Mouse (Mus musculus) liver, embryonic 15.5 days (tissue): ENCODE data around the gene Pcsk4. TPM values are rescaled to one million over a fixed set of nuclear protein-coding genes. Genes with fewer than 3 reads are reported as not detected.

Experiments used
- ATAC-seq: fragments of 200-750 bp; cut with Nextera tagmentation; 2 replicates; pipeline ENCODE4 v1.8.0; 2017; ENCODE audit warnings: moderate number of reproducible peaks, mild to moderate bottlenecking, moderate library complexity; ENCODE audit not compliant: insufficient read depth
- H3K27ac ChIP-seq: fragments of 300-500 bp; sonication (generic); replicated peaks from 2 replicates; pipeline ENCODE4 v1.5.1; 2015; ENCODE audit warnings: mild to moderate bottlenecking, inconsistent platforms
- H3K27me3 ChIP-seq: fragments of 300-500 bp; sonication (generic); 2 replicates; pipeline ENCODE4 v1.6.1; 2015; ENCODE audit warnings: mild to moderate bottlenecking, inconsistent platforms
- H3K36me3 ChIP-seq: fragments of 300-500 bp; sonication (generic); replicated peaks from 2 replicates; pipeline ENCODE4 v1.6.1; 2015; ENCODE audit warnings: moderate library complexity, mild to moderate bottlenecking, inconsistent platforms
- H3K4me1 ChIP-seq: fragments of 300-500 bp; sonication (generic); replicated peaks from 2 replicates; pipeline ENCODE4 v1.6.1; 2015; ENCODE audit warnings: inconsistent platforms
- H3K4me2 ChIP-seq: fragments of 300-500 bp; sonication (generic); 2 replicates; pipeline ENCODE4 v1.6.1; 2015; ENCODE audit warnings: moderate library complexity, mild to moderate bottlenecking, inconsistent platforms
- H3K4me3 ChIP-seq: fragments of 300-500 bp; sonication (generic); replicated peaks from 2 replicates; pipeline ENCODE4 v1.5.1; 2015; ENCODE audit warnings: mild to moderate bottlenecking, inconsistent platforms
- H3K9ac ChIP-seq: fragments of 300-500 bp; sonication (generic); 2 replicates; pipeline ENCODE4 v1.6.1; 2015; ENCODE audit warnings: moderate library complexity, mild to moderate bottlenecking, inconsistent platforms
- H3K9me3 ChIP-seq: fragments of 300-500 bp; sonication (generic); replicated peaks from 2 replicates; pipeline ENCODE4 v1.6.1; 2016; ENCODE audit warnings: inconsistent platforms
- WGBS: fragments of 180-500 bp; shearing (Covaris S2); methylation state at CpG from one replicate; pipeline ENCODE4 v1.1.7; 2015; ENCODE audit warnings: mixed read lengths; ENCODE audit not compliant: insufficient replicate concordance; 5-methylcytosine and 5-hydroxymethylcytosine counted together
- polyA plus RNA-seq: library from polyadenylated mRNA; unstranded; fragments of >200 nt; fragmentation: Nextera tagmentation; extraction: Ambion mirVana; gene quantifications from 2 replicates; pipeline ENCODE4 v1.2.1, GENCODE M21; 2015

The Pcsk4 gene
- 3.9 and 4.1 TPM in 2 replicates for polyA plus RNA-seq

DNA sequence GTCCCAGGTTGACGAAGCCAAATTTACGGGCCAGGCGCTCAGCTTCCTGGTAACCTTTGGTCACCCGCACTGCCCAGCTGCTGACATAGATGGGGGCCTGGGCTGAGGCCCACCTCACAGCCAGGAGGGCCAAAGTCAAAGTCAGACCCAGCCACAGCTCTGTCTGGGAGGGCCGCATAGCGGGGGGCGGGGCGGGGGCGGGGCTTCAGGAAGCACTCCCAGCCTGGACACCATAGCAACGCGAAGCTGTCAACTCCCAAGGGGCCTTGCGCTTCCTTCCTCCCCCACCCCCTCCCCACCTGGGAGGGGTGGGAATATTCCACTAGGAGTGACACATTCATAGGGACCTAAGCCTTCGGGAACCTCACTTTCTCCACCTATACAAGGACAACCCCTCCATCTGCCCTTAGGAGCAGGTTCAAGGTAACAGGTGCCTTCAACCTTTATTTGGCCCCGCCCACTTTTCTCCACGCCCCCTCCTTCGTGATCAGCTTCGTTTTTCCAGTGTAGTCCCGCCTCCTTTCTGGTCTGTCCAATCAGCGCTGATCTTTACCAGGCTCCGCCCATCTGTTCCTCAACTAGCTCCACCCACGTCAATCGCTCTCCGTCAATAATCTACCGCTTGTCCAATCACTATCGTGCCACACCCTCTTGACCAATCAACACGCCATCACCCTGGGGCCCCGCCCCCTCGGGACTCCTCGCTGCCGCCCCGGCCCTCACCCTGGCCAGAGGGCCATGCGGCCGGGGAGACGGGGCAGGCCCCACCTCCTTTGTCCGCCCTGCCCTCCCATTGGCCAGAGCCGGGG, at the start of gene Pcsk4, which contains the start of gene Reep6:
Pcsk4 (minus strand) TSS at position 226 of the 809 bp plus-strand sequence.
Reep6 (plus strand) TSS at position 681 of the 809 bp plus-strand sequence.
- peak; percentile 80 for ATAC-seq
- Histone ChIP-seq H3K4me1 (peaks cover 77% of the 10 kb centered on the region), H3K27ac (peak within 1 kb of the TSS; percentile 94), H3K4me3 (peak within 1 kb of the TSS; percentile 68), H3K36me3 (peaks cover 11% of the 10 kb centered on the region), H3K9ac (peak within 1 kb of the TSS; percentile 65), H3K9me3 (no peaks in the 10 kb centered on the region), H3K27me3 (no peaks in the 10 kb centered on the region), H3K4me2 (peak within 1 kb of the TSS; percentile 96)
- 4% methylated on average over 36 of the region's 36 CpGs for WGBS

DNA sequence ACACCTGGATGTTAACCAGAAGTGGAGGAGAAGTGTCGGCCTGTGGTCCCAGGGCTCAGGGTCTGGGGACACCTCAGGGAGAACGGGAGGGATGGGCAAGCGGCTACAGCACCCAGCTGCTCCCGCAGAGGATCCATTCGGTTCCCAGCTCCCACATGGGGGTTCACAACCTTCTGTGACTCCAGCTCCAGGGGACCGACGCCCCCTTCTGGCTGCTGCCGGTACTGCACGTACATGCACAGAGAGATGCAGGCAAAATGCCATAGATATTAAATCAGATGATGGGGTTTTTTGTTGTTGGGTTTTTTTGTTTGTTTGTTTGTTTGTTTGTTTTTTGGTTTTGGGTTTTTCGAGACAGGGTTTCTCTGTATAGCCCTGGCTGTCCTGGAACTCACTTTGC, 48.4 kb upstream of the Pcsk4 start:
- H3K27ac ChIP-seq, result no peak overlapping the region
- no peak for ATAC-seq
- WGBS, result 46% methylated on average over 10 of the region's 10 CpGs
- peaks cover 7% of the 10 kb centered on the region for H3K27me3 ChIP-seq
- H3K36me3 ChIP-seq, result peaks cover 21% of the 10 kb centered on the region
- no peak overlapping the region for H3K9ac ChIP-seq
- no peak overlapping the region for H3K4me2 ChIP-seq
- H3K9me3 ChIP-seq, result no peaks in the 10 kb centered on the region
- H3K4me3 ChIP-seq, result no peak overlapping the region
- peaks cover 4% of the 10 kb centered on the region; the same call in 1 of the 2 replicates for H3K4me1 ChIP-seq

DNA sequence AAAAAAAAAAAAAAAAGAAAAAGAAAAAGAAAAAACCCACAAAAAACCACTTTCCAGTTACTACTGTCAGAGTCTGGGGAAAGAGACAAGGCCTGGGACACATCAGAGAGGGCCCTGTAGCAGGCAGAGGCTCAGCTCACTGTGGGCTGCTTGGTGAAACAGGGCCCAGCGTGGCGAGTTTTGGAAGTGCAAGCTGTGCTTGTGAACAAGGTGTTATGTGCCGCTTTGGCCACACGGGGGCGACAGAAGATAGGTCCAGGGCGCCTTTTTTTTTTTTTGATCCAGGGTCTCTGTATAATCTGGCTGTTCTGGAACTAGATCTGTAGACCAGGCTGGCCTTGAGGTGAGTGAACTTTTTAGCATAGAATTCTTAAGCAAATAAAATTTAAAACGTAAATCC, 46.9 kb upstream of the Pcsk4 start:
- WGBS, result 2% methylated on average over 7 of the region's 7 CpGs
- H3K4me2 ChIP-seq, result no peak overlapping the region
- H3K9me3 ChIP-seq, result no peaks in the 10 kb centered on the region
- peaks cover 6% of the 10 kb centered on the region; the same call in 1 of the 2 replicates for H3K36me3 ChIP-seq
- no peak overlapping the region for H3K27ac ChIP-seq
- peak; percentile 36; the same call in 1 of the 2 replicates for ATAC-seq
- peaks cover 10% of the 10 kb centered on the region; the same call in 1 of the 2 replicates for H3K4me1 ChIP-seq
- H3K27me3 ChIP-seq, result peaks cover 20% of the 10 kb centered on the region
- H3K9ac ChIP-seq, result no peak overlapping the region
- H3K4me3 ChIP-seq, result no peak overlapping the region

DNA sequence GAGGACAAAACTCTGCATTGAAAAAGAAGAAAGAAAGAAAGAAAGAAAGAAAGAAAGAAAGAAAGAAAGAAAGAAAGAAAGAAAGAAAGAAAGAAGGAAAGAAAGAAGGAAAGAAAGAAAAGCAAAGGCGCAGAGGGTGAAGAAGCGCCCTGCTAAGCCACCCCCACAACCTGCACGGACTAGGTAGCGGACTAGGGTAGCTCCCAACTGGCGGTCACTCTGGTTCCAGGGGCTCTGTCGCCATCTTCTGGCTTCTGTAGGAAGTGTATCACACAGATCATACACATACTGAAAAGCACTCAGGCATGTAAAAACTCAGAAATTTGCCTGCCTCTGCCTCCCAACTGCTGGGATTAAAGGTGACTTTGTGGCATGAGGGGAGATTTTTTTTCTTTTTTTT, 44.8 kb upstream of the Pcsk4 start:
- no peak overlapping the region for H3K4me2 ChIP-seq
- no peak overlapping the region for H3K27ac ChIP-seq
- WGBS, result 17% methylated on average over 6 of the region's 6 CpGs
- no peak overlapping the region for H3K4me3 ChIP-seq
- peaks cover 10% of the 10 kb centered on the region; the same call in 1 of the 2 replicates for H3K4me1 ChIP-seq
- no peaks in the 10 kb centered on the region for H3K9me3 ChIP-seq
- no peak for ATAC-seq
- no peaks in the 10 kb centered on the region for H3K36me3 ChIP-seq
- peaks cover 33% of the 10 kb centered on the region for H3K27me3 ChIP-seq
- H3K9ac ChIP-seq, result no peak overlapping the region

DNA sequence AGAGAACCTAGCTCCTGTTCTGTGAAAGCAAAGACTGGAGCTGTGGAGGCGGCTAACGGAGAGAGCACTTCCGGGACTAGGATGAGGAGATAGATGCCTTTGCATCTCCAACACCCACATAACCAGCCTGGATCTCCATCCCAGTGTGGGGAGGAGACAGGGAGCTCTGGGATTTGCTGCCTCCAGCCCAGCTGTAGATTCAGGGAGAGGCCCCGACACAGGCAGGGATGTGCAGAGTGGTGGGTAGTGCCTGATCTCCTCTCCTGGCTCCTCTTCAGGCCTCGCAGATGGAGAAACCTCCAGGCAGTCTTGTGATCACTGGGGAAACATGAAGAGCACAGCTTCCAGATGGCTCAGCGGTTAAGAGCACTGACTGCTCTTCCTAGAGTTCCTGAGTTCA, 43.4 kb upstream of the Pcsk4 start:
- Histone ChIP-seq H3K9me3 (no peaks in the 10 kb centered on the region), H3K4me1 (peaks cover 6% of the 10 kb centered on the region; the same call in 1 of the 2 replicates), H3K9ac (no peak overlapping the region), H3K27me3 (peaks cover 36% of the 10 kb centered on the region), H3K4me2 (no peak overlapping the region), H3K27ac (no peak overlapping the region), H3K36me3 (no peaks in the 10 kb centered on the region), H3K4me3 (no peak overlapping the region)
- no peak for ATAC-seq
- 75% methylated on average over 6 of the region's 6 CpGs for WGBS

DNA sequence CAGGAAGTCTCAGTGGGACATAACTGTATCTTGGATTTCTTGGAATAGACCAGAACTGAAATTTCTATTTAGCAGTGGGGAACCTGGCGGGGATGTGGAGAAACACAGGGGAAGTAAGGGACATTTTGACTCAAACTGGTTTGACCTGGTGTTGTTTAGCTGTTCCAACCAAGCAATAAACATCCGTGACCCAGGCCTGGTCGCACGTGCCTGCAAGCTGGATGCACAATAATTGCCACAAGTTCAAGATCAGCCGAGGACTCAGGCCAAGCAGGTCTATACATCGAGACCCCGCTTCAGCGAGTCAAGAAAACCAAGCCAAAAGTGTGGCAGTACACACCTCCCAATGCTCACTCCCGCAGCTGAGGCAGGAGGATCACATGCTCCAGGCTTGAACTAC, 42.7 kb upstream of the Pcsk4 start:
- Histone ChIP-seq H3K27ac (no peak overlapping the region), H3K27me3 (peaks cover 44% of the 10 kb centered on the region), H3K36me3 (no peaks in the 10 kb centered on the region), H3K9ac (no peak overlapping the region), H3K4me2 (no peak overlapping the region), H3K9me3 (no peaks in the 10 kb centered on the region), H3K4me1 (peaks cover 6% of the 10 kb centered on the region; the same call in 1 of the 2 replicates), H3K4me3 (no peak overlapping the region)
- ATAC-seq, result no peak
- WGBS, result 49% methylated on average over 9 of the region's 9 CpGs

DNA sequence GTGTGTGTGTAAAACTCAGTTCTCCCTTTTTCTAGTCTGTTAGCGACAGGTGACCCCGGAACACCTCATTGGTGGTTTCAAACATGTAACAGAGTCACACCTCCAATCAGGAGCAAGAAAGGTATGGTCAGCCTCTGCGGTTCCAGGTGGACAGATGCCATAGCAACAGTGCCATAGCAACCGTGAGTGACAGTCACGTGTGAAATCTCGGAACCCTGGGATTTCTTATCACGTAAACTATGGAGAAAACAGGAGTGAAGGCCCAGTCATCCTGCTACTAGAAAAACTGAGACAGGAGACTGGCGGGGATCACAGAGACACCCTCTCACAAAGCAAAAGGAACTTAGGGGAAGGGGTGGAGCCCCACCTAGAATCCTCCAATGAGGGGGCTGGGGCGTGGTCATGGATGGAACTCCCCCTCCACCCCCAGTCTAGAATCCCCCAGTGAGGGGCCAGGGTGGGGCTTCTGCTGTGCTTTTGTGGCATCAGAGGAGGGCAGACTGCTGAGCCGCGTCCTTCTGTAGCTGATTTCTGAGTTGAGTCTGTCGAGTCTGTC, 42.2 kb upstream of the Pcsk4 start:
- ATAC-seq, result no peak
- Histone ChIP-seq H3K27me3 (peaks cover 48% of the 10 kb centered on the region), H3K4me1 (peaks cover 6% of the 10 kb centered on the region; the same call in 1 of the 2 replicates), H3K4me2 (no peak overlapping the region), H3K9ac (no peak overlapping the region), H3K9me3 (no peaks in the 10 kb centered on the region), H3K4me3 (no peak overlapping the region), H3K27ac (no peak overlapping the region), H3K36me3 (no peaks in the 10 kb centered on the region)
- WGBS, result 7% methylated on average over 12 of the region's 12 CpGs

DNA sequence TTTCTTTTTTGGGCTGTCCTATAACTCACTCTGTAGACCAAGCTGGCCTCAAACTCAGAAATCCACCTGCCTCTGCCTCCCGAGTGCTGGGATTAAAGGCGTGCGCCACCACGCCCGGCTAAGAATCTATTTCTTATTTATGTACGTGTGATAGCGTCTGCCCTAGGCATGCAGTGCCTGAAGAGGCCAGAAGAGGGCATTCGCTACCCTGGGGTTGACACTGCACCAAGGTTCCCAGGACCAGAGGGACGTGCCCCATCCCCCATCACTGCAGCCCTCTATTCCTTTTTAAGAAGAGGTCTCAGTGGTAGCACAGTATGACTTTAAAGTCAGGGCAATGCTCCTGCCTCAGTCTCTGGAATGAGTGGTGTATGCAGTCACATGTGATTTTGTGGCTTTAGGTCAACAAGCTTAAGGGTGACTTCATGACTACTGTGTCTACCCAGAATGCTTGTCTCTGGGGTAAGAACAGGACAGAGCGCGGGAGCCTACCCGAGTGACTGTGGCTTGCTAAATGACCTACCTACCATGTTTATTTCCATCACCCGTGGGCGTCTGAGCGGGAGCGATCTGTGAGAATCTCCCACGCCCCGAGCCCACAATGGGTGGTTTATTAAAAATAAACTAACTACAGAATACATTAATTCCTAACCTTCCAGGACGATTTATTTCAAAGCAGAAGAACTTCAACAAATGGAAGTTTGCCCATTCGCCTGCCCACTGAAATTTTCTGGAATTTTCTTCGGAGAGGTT, 40.9 kb upstream of the Pcsk4 start:
- 70% methylated on average over 21 of the region's 21 CpGs for WGBS
- no peak overlapping the region for H3K27ac ChIP-seq
- H3K36me3 ChIP-seq, result no peaks in the 10 kb centered on the region
- peaks cover 6% of the 10 kb centered on the region; the same call in 1 of the 2 replicates for H3K4me1 ChIP-seq
- H3K9ac ChIP-seq, result no peak overlapping the region
- no peak for ATAC-seq
- peaks cover 61% of the 10 kb centered on the region for H3K27me3 ChIP-seq
- H3K4me2 ChIP-seq, result no peak overlapping the region
- H3K9me3 ChIP-seq, result no peaks in the 10 kb centered on the region
- no peak overlapping the region for H3K4me3 ChIP-seq

DNA sequence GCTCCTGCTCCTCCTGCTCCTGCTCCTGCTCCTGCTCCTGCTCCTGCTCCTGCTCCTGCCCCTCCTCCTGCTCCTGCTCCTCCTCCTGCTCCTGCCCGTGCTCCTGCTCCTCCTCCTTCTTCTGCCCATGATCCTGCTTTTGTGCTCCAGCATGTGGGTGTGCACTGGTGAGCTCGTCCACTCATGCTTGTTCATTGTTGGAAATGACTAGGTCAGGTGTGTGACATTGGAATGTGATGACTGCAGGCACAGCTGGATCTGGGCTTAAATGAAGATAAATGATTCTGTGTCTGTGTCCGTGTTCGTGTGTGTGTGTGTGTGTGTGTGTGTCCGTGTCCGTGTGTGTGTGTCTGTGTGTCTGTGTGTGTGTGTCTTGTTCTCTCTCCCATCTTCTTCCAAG, 39.1 kb upstream of the Pcsk4 start:
- 79% methylated on average over 6 of the region's 6 CpGs for WGBS
- ATAC-seq, result no peak
- peaks cover 6% of the 10 kb centered on the region; the same call in 1 of the 2 replicates for H3K4me1 ChIP-seq

DNA sequence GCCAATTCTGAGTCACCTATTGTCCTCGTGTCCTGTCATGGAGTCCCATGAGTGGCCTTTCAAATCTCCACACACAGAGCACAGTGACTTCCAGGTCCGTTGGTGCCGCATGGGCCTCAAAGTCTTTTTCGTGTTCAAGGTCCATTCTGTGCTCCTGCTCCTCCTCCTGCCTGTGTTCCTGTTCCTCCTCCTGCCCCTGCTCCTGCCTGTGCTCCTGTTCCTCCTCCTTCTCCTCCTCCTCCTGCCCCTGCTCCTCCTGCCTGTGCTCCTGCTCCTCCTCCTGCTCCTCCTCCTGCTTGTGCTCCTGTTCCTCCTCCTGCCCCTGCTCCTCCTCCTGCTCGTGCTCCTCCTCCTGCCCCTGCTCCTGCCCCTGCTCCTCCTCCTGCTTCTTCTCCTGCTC, 38.7 kb upstream of the Pcsk4 start:
- H3K27ac ChIP-seq, result no peak overlapping the region
- H3K4me1 ChIP-seq, result peaks cover 6% of the 10 kb centered on the region; the same call in 1 of the 2 replicates
- H3K9me3 ChIP-seq, result no peaks in the 10 kb centered on the region
- no peak overlapping the region for H3K4me2 ChIP-seq
- WGBS, result 42% methylated on average over 5 of the region's 5 CpGs
- H3K27me3 ChIP-seq, result peaks cover 77% of the 10 kb centered on the region
- H3K9ac ChIP-seq, result no peak overlapping the region
- no peak overlapping the region for H3K4me3 ChIP-seq
- ATAC-seq, result no peak
- H3K36me3 ChIP-seq, result no peaks in the 10 kb centered on the region

More for the DNA sequence above, 39.1 kb upstream of the Pcsk4 start:
- H3K4me2 ChIP-seq, result no peak overlapping the region
- no peak overlapping the region for H3K4me3 ChIP-seq
- H3K27me3 ChIP-seq, result peaks cover 78% of the 10 kb centered on the region
- H3K27ac ChIP-seq, result no peak overlapping the region
- no peaks in the 10 kb centered on the region for H3K9me3 ChIP-seq
- H3K9ac ChIP-seq, result no peak overlapping the region
- H3K36me3 ChIP-seq, result no peaks in the 10 kb centered on the region

DNA sequence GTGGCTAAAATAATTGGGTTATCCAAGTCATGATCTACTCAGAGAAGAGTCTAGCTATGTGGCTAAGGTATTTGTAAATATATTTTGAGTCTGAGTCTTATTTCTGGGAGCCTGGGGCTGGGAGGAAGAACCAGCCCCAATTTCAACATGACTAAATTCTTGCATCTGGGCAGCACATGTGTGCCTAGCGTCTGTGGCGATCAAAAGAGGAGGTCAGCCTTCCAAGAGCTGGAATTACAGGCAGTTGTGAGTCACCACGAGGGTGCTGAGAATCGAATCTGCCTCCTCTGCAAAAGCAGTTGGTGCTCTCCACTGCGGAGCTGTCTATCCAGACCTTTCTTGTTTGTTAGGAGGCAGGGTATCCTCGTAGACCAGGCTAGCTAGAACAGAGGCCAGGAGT, 36.4 kb upstream of the Pcsk4 start:
- peaks cover 76% of the 10 kb centered on the region for H3K27me3 ChIP-seq
- 47% methylated on average over 6 of the region's 6 CpGs for WGBS
- no peaks in the 10 kb centered on the region for H3K9me3 ChIP-seq
- no peaks in the 10 kb centered on the region for H3K36me3 ChIP-seq
- no peak overlapping the region for H3K4me3 ChIP-seq
- no peaks in the 10 kb centered on the region for H3K4me1 ChIP-seq
- no peak for ATAC-seq
- no peak overlapping the region for H3K4me2 ChIP-seq
- H3K27ac ChIP-seq, result no peak overlapping the region
- H3K9ac ChIP-seq, result no peak overlapping the region
